Mouse (Mus musculus): Measurements from ENCODE around the gene Rnf185. TPM values are rescaled to one million over a fixed set of nuclear protein-coding genes. Genes with fewer than 3 reads are reported as not detected.

Gene Rnf185
- polyA plus RNA-seq, 1 experiment from 2014 or later = 45.9 TPM

DNA sequence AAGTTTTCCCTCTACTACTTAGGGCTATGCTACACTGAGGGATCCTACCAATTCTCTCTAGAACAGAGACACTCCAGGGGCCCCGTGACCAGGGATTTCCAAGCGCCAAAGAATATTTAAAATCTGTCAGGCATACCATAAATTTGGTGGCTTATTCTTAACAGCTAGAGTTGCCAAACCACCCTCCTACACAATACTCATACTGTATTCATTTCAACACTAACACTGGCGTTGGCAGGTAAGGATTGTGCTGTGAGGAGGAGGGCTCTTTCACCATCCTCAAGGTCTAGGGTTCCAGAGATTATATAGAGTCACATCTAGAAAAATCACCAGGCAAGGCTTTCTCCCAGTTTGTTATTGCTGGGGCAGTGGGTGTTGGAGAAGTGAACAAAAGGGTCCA is 35.8 kb downstream of the Rnf185 start:
- Histone ChIP-seq H3K27ac (ENCODE audit: low read depth, low read length) (no peak overlapping the region), H3K4me3 (ENCODE audit: low read depth, low read length) (no peak overlapping the region), H3K36me3 (ENCODE audit: control insufficient read depth, insufficient read depth, low read length) (no peaks in the 10 kb centered on the region), H3K4me2 (ENCODE audit: low read depth, low read length, severe bottlenecking) (no peak overlapping the region), H3K4me1 (replicated peaks; ENCODE audit: control insufficient read depth, insufficient read depth, low read length) (no peaks in the 10 kb centered on the region), H3K27me3 (ENCODE audit: control insufficient read depth, insufficient read depth, low read length) (no peaks in the 10 kb centered on the region), H3K9me3 (ENCODE audit: control insufficient read depth, low read length) (no peaks in the 10 kb centered on the region), H3K9ac (ENCODE audit: low read length) (no peak overlapping the region)
- DNase-seq (ENCODE audit: low spot score) (no peak), ATAC-seq (replicated peaks; ENCODE audit: low FRiP score) (no peak)
- 92% methylated on average over 3 of the region's 3 CpGs for WGBS

- Histone ChIP-seq H3K36me3 (ENCODE audit: control insufficient read depth, insufficient read depth, low read length) (no peaks in the 10 kb centered on the region), H3K4me2 (ENCODE audit: low read depth, low read length, severe bottlenecking) (no peak overlapping the region), H3K9ac (ENCODE audit: low read length) (no peak overlapping the region), H3K27me3 (ENCODE audit: control insufficient read depth, insufficient read depth, low read length) (no peaks in the 10 kb centered on the region), H3K4me3 (ENCODE audit: low read depth, low read length) (no peak overlapping the region), H3K4me1 (replicated peaks; ENCODE audit: control insufficient read depth, insufficient read depth, low read length) (no peaks in the 10 kb centered on the region; the same call in 1 of the 2 replicates), H3K27ac (ENCODE audit: low read depth, low read length) (no peak overlapping the region), H3K9me3 (ENCODE audit: control insufficient read depth, low read length) (no peaks in the 10 kb centered on the region)
- ATAC-seq (replicated peaks; ENCODE audit: low FRiP score) (no peak), DNase-seq (ENCODE audit: low spot score) (no peak)
- 73% methylated on average over 3 of the region's 3 CpGs for WGBS
These were observed 40.1 kb downstream of the Rnf185 start for GRCm38 (mm10) chr11:3412111-3412510.

DNA sequence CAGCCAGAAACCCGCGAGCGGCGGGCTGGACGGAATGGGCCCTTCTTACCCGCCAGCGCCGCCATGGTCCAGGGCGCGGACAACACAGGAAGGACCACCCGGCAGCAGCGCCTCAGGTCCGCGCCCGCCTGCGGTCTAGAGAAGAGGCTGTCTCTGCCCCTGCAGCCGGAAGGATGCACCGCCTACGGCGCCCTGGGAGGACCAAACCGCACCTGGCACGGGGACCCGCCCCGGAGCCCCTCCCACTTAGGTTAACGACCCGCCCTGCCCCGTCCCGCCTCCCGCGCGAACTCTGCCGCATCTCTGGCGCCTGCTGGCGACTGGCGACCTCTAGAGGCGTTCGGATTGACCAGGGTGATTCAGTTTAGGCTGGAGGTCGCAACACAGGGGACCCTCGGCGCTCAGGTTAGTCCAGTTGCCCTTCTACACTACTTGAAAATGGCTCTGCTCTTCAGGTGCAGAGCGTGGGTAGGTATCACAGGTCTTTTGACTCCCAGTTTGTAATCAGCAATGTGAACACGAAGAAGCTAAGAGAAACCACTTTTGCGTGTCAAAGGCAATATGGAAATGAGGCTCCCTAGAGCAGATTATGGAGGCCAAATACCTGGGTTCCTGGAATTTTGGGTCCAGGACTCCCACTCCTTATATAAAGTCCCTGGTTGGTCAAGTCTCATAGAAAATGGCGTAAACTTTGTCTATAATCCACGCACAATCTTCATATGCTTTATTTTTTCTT is 43.0 kb downstream of the Rnf185 start, which contains the start of gene Limk2:
Gene Limk2, minus strand, starts transcription at position 193 of the 736 bp plus-strand sequence.
- H3K4me2 ChIP-seq (ENCODE audit: low read depth, low read length, severe bottlenecking) = peak within 1 kb of the TSS; percentile 71
- no peaks in the 10 kb centered on the region for H3K9me3 ChIP-seq (ENCODE audit: control insufficient read depth, low read length)
- 3% methylated on average over 45 of the region's 45 CpGs for WGBS
- DNase-seq (ENCODE audit: low spot score) (peak; percentile 96), ATAC-seq (replicated peaks; ENCODE audit: low FRiP score) (peak; percentile 95)
- no peaks in the 10 kb centered on the region for H3K36me3 ChIP-seq (ENCODE audit: control insufficient read depth, insufficient read depth, low read length)
- no peaks in the 10 kb centered on the region; the same call in 1 of the 2 replicates for H3K4me1 ChIP-seq (replicated peaks; ENCODE audit: control insufficient read depth, insufficient read depth, low read length)
- H3K27ac ChIP-seq (ENCODE audit: low read depth, low read length) = 0 out of 2 replicates have a peak within 1 kb of the TSS, but pooled peaks have one; percentile 13
- H3K27me3 ChIP-seq (ENCODE audit: control insufficient read depth, insufficient read depth, low read length) = no peaks in the 10 kb centered on the region
- H3K9ac ChIP-seq (ENCODE audit: low read length) = peak within 1 kb of the TSS; percentile 82
- peak within 1 kb of the TSS; percentile 71 for H3K4me3 ChIP-seq (ENCODE audit: low read depth, low read length)

- Histone ChIP-seq H3K9me3 (ENCODE audit: control insufficient read depth, low read length) (no peaks in the 10 kb centered on the region), H3K4me3 (ENCODE audit: low read depth, low read length) (peak overlapping the region; percentile 71), H3K36me3 (ENCODE audit: control insufficient read depth, insufficient read depth, low read length) (no peaks in the 10 kb centered on the region), H3K9ac (ENCODE audit: low read length) (peak overlapping the region; percentile 82), H3K4me2 (ENCODE audit: low read depth, low read length, severe bottlenecking) (peak overlapping the region; percentile 71), H3K27ac (ENCODE audit: low read depth, low read length) (0 out of 2 replicates have a peak overlapping the region, but pooled peaks have one; percentile 13), H3K4me1 (replicated peaks; ENCODE audit: control insufficient read depth, insufficient read depth, low read length) (no peaks in the 10 kb centered on the region; the same call in 1 of the 2 replicates), H3K27me3 (ENCODE audit: control insufficient read depth, insufficient read depth, low read length) (no peaks in the 10 kb centered on the region)
- 7% methylated on average over 34 of the region's 34 CpGs for WGBS
- DNase-seq (ENCODE audit: low spot score) = no peak
- peak; percentile 6; the same call in 1 of the 2 replicates for ATAC-seq (replicated peaks; ENCODE audit: low FRiP score)
These were observed 43.8 kb downstream of the Rnf185 start for GRCm38 (mm10) chr11:3408131-3408996.

DNA sequence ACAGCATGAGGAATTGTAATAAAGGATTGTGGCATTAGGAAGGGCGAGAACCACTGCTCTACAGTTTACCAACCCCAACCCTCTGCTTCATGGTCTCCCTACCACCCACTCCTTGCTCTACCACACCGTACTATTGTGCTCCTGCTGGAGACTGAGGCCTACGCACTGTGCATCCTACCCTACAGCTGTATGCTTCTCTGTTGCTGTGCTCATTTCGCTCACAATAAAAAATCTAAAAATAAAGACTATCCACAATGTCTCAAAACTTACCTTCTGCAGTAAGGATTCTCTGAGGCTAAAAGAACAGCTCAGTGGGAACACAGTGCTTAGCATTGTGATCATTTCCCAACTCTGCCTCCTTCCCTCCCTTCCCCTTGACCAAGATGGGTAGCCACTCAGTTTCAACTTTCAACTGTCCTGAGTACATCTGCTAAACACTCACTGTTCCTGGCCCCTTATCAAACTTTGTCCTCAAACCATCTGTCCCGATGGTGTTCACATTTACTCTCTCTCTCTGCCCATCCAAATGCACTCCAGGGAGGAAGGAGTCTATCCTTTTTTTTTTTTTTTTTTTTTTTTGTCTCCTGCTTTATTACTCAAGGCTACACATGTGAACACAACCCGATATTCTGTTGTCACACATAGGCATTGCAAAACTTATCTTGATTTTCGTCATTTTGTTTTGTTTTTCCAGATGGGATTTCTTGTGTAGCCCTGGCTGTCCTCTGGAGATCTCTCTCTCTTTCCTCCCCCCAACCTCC is 47.7 kb downstream of the Rnf185 start:
- ATAC-seq (replicated peaks; ENCODE audit: low FRiP score) = no peak
- no peaks in the 10 kb centered on the region for H3K27me3 ChIP-seq (ENCODE audit: control insufficient read depth, insufficient read depth, low read length)
- no peak for DNase-seq (ENCODE audit: low spot score)
- H3K4me2 ChIP-seq (ENCODE audit: low read depth, low read length, severe bottlenecking) = no peak overlapping the region
- H3K4me3 ChIP-seq (ENCODE audit: low read depth, low read length) = no peak overlapping the region
- H3K27ac ChIP-seq (ENCODE audit: low read depth, low read length) = no peak overlapping the region
- no peaks in the 10 kb centered on the region for H3K9me3 ChIP-seq (ENCODE audit: control insufficient read depth, low read length)
- H3K9ac ChIP-seq (ENCODE audit: low read length) = no peak overlapping the region
- H3K36me3 ChIP-seq (ENCODE audit: control insufficient read depth, insufficient read depth, low read length) = no peaks in the 10 kb centered on the region
- H3K4me1 ChIP-seq (replicated peaks; ENCODE audit: control insufficient read depth, insufficient read depth, low read length) = no peaks in the 10 kb centered on the region; the same call in 1 of the 2 replicates
- 90% methylated on average over 7 of the region's 7 CpGs for WGBS

- Histone ChIP-seq H3K4me2 (ENCODE audit: low read depth, low read length, severe bottlenecking) (no peak overlapping the region), H3K27me3 (ENCODE audit: control insufficient read depth, insufficient read depth, low read length) (no peaks in the 10 kb centered on the region), H3K9ac (ENCODE audit: low read length) (no peak overlapping the region), H3K9me3 (ENCODE audit: control insufficient read depth, low read length) (no peaks in the 10 kb centered on the region), H3K27ac (ENCODE audit: low read depth, low read length) (no peak overlapping the region), H3K36me3 (ENCODE audit: control insufficient read depth, insufficient read depth, low read length) (no peaks in the 10 kb centered on the region), H3K4me1 (replicated peaks; ENCODE audit: control insufficient read depth, insufficient read depth, low read length) (no peaks in the 10 kb centered on the region; the same call in 1 of the 2 replicates), H3K4me3 (ENCODE audit: low read depth, low read length) (no peak overlapping the region)
- 80% methylated on average over 3 of the region's 3 CpGs for WGBS
- no peak for ATAC-seq (replicated peaks; ENCODE audit: low FRiP score)
- no peak for DNase-seq (ENCODE audit: low spot score)
These were observed 49.1 kb downstream of the Rnf185 start for GRCm38 (mm10) chr11:3403024-3403423.

DNA sequence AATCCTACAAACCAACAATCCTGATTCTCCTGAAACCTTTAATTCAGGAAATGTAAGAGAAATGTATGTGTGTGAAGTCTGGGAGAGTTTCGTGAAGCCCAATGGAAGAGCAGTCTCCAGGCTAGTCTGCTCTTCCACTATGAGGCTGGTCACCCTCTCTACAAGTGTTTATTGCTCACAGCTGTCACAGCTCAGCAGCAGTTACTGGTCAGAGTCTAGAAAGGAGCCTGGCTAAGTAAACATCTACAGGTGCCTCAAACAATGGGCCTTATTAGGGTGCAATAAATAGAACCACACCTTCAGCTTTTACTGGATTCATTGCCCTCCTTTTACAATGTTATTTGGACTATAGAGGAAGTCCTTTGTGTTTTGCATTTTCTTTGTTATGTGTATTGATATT is 53.8 kb downstream of the Rnf185 start:
- Histone ChIP-seq H3K9me3 (ENCODE audit: control insufficient read depth, low read length) (no peaks in the 10 kb centered on the region), H3K4me3 (ENCODE audit: low read depth, low read length) (no peak overlapping the region), H3K27ac (ENCODE audit: low read depth, low read length) (no peak overlapping the region), H3K27me3 (ENCODE audit: control insufficient read depth, insufficient read depth, low read length) (no peaks in the 10 kb centered on the region), H3K9ac (ENCODE audit: low read length) (no peak overlapping the region), H3K4me1 (replicated peaks; ENCODE audit: control insufficient read depth, insufficient read depth, low read length) (no peaks in the 10 kb centered on the region; the same call in 1 of the 2 replicates), H3K4me2 (ENCODE audit: low read depth, low read length, severe bottlenecking) (no peak overlapping the region), H3K36me3 (ENCODE audit: control insufficient read depth, insufficient read depth, low read length) (no peaks in the 10 kb centered on the region)
- no peak for ATAC-seq (replicated peaks; ENCODE audit: low FRiP score)
- WGBS = 90% methylated on average over 1 of the region's 1 CpGs
- DNase-seq (ENCODE audit: low spot score) = no peak

DNA sequence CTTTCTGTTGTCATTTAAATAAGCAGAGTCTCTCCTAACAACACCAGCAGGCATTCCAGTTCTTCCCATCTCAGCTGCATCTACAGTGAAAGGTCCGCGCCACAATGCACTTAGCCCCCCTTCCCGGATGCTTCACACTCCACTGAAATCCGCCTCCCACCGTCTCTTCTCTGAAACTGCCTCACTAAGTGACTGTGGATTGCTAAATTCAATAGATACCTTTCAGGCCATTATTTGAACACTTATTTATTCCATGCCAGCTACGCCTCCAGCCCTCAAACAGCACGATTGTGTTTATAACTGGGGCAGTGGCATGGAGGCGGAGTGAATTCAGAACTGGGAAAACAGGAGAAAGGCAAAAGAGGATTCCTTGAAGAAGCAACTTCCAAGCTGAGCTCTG is 55.6 kb downstream of the Rnf185 start:
- WGBS = 42% methylated on average over 8 of the region's 8 CpGs
- ATAC-seq (replicated peaks; ENCODE audit: low FRiP score) (peak; percentile 56; the same call in 1 of the 2 replicates), DNase-seq (ENCODE audit: low spot score) (no peak)
- Histone ChIP-seq H3K36me3 (ENCODE audit: control insufficient read depth, insufficient read depth, low read length) (no peaks in the 10 kb centered on the region), H3K27ac (ENCODE audit: low read depth, low read length) (no peak overlapping the region), H3K4me2 (ENCODE audit: low read depth, low read length, severe bottlenecking) (no peak overlapping the region), H3K9ac (ENCODE audit: low read length) (no peak overlapping the region), H3K9me3 (ENCODE audit: control insufficient read depth, low read length) (no peaks in the 10 kb centered on the region), H3K27me3 (ENCODE audit: control insufficient read depth, insufficient read depth, low read length) (no peaks in the 10 kb centered on the region), H3K4me3 (ENCODE audit: low read depth, low read length) (no peak overlapping the region), H3K4me1 (replicated peaks; ENCODE audit: control insufficient read depth, insufficient read depth, low read length) (no peaks in the 10 kb centered on the region; the same call in 1 of the 2 replicates)

Data from forebrain, embryonic 11.5 days (tissue).